Mouse (Mus musculus) hindbrain, embryonic 11.5 days (tissue): ENCODE data around the gene Mta2. TPM values are rescaled to one million over a fixed set of nuclear protein-coding genes. Genes with fewer than 3 reads are reported as not detected.

Source experiments
- ATAC-seq: fragments of 200-750 bp; cut with Nextera tagmentation; 2 replicates; pipeline ENCODE4 v1.8.0; 2017; ENCODE audit warnings: mild to moderate bottlenecking, moderate TSS enrichment, moderate library complexity; ENCODE audit not compliant: low FRiP score
- DNase-seq: peaks from one replicate; pipeline ENCODE4 v3.0.0-alpha.2; 2015; ENCODE audit warnings: low spot score
- H3K27ac ChIP-seq: fragments of 300-500 bp; sonication (generic); 2 replicates; pipeline ENCODE4 v1.5.1; 2014; ENCODE audit warnings: mild to moderate bottlenecking, low read depth, low read length
- H3K27me3 ChIP-seq: fragments of 300-500 bp; sonication (generic); 2 replicates; pipeline ENCODE4 v1.6.1; 2014; ENCODE audit warnings: mild to moderate bottlenecking, low read length, moderate library complexity, mixed read lengths; ENCODE audit not compliant: control insufficient read depth, insufficient read depth
- H3K36me3 ChIP-seq: fragments of 300-500 bp; sonication (generic); 2 replicates; pipeline ENCODE4 v1.6.1; 2014; ENCODE audit warnings: mild to moderate bottlenecking, low read length, moderate library complexity, mixed read lengths; ENCODE audit not compliant: control insufficient read depth, insufficient read depth
- H3K4me1 ChIP-seq: fragments of 300-500 bp; sonication (generic); replicated peaks from 2 replicates; pipeline ENCODE4 v1.6.1; 2014; ENCODE audit warnings: low read length, mixed read lengths; ENCODE audit not compliant: control insufficient read depth, insufficient read depth
- H3K4me2 ChIP-seq: fragments of 300-500 bp; sonication (generic); replicated peaks from 2 replicates; pipeline ENCODE4 v1.6.1; 2014; ENCODE audit warnings: mild to moderate bottlenecking, low read depth, low read length
- H3K4me3 ChIP-seq: fragments of 300-500 bp; sonication (generic); 2 replicates; pipeline ENCODE4 v1.5.1; 2014; ENCODE audit warnings: low read depth, low read length
- H3K9ac ChIP-seq: fragments of 300-500 bp; sonication (generic); 2 replicates; pipeline ENCODE4 v1.6.1; 2014; ENCODE audit warnings: low read depth, low read length
- H3K9me3 ChIP-seq: fragments of 300-500 bp; sonication (generic); 2 replicates; pipeline ENCODE4 v1.6.1; 2016; ENCODE audit warnings: low read length; ENCODE audit not compliant: control insufficient read depth
- WGBS: fragments of 180-500 bp; shearing (Covaris S2); extraction: QIAGEN DNeasy Blood & Tissue Kit; methylation state at CpG from one replicate; pipeline ENCODE4 v1.1.7; 2014; 5-methylcytosine and 5-hydroxymethylcytosine counted together
- polyA plus RNA-seq: library from polyadenylated mRNA; unstranded; fragments of >200 nt; fragmentation: Nextera tagmentation; extraction: Ambion mirVana; gene quantifications from 2 replicates; pipeline ENCODE4 v1.2.1, GENCODE M21; 2014

Mta2 gene
- polyA plus RNA-seq, 1 experiment from 2014 or later = 45.6 TPM

GRCm38 (mm10) chr19:8921741-8922140 lies 19.9 kb upstream of the Mta2 start:
- Histone ChIP-seq H3K4me1 (no peaks in the 10 kb centered on the region; the same call in 1 of the 2 replicates), H3K4me3 (no peak overlapping the region), H3K27ac (no peak overlapping the region), H3K4me2 (peak overlapping the region; percentile 74), H3K36me3 (no peaks in the 10 kb centered on the region), H3K9me3 (no peaks in the 10 kb centered on the region), H3K27me3 (no peaks in the 10 kb centered on the region), H3K9ac (0 out of 2 replicates have a peak overlapping the region, but pooled peaks have one; percentile 4)
- no peak for ATAC-seq
- no peak for DNase-seq
- 73% methylated on average over 9 of the region's 9 CpGs for WGBS

GRCm38 (mm10) chr19:8926766-8927165 lies 14.9 kb upstream of the Mta2 start:
- Histone ChIP-seq H3K4me1 (no peaks in the 10 kb centered on the region), H3K36me3 (no peaks in the 10 kb centered on the region), H3K27me3 (no peaks in the 10 kb centered on the region), H3K4me2 (no peak overlapping the region), H3K4me3 (no peak overlapping the region), H3K9me3 (no peaks in the 10 kb centered on the region), H3K27ac (no peak overlapping the region), H3K9ac (no peak overlapping the region)
- 82% methylated on average over 2 of the region's 2 CpGs for WGBS
- DNase-seq (no peak), ATAC-seq (no peak)

GRCm38 (mm10) chr19:8927891-8928525 lies 13.7 kb upstream of the Mta2 start:
- H3K9ac ChIP-seq = no peak overlapping the region
- H3K36me3 ChIP-seq = no peaks in the 10 kb centered on the region
- H3K27ac ChIP-seq = no peak overlapping the region
- no peaks in the 10 kb centered on the region for H3K9me3 ChIP-seq
- no peak overlapping the region for H3K4me2 ChIP-seq
- WGBS = 90% methylated on average over 12 of the region's 12 CpGs
- no peak overlapping the region for H3K4me3 ChIP-seq
- no peak for DNase-seq
- no peaks in the 10 kb centered on the region for H3K27me3 ChIP-seq
- H3K4me1 ChIP-seq = no peaks in the 10 kb centered on the region
- no peak for ATAC-seq

DNA sequence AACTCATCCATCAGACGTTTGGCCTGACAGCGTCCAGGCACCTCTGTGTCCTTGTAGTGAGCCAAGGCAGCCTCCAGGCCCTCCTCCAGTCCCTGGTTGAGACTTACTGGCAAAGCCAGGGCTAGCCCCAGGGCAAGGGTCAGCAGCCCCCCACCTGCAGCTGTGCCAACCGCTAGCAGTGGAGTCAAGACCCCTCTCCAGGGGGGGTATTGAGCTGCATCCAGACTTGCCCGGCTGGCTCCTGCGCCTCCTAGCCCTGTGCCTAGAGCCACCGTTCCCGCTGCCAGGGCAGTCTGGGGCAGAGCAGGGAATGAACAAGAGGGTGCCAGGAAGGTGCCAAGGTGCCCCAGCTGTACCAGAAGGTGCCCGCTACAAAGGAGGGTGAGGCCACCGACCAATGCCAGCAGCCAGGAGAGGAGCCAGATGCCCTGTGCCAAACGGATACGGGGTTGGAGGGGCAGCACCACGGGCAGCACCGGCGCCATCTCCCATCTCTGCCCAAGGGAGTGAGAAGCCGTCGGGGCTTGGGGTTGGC lies 12.9 kb upstream of the Mta2 start:
- Histone ChIP-seq H3K4me1 (no peaks in the 10 kb centered on the region), H3K36me3 (no peaks in the 10 kb centered on the region), H3K4me3 (peak overlapping the region; percentile 48), H3K9me3 (no peaks in the 10 kb centered on the region), H3K9ac (peak overlapping the region; percentile 64; the same call in 1 of the 2 replicates), H3K4me2 (peak overlapping the region; percentile 70), H3K27ac (no peak overlapping the region), H3K27me3 (no peaks in the 10 kb centered on the region)
- ATAC-seq (peak; percentile 34), DNase-seq (no peak)
- 16% methylated on average over 16 of the region's 16 CpGs for WGBS

- no peaks in the 10 kb centered on the region for H3K9me3 ChIP-seq
- H3K4me3 ChIP-seq = peak within 1 kb of the TSS; percentile 48
- no peak within 1 kb of the TSS; the same call in 1 of the 2 replicates for H3K27ac ChIP-seq
- no peaks in the 10 kb centered on the region for H3K27me3 ChIP-seq
- H3K4me2 ChIP-seq = peak within 1 kb of the TSS; percentile 70
- H3K9ac ChIP-seq = peak within 1 kb of the TSS; percentile 64
- WGBS = under 1% methylated on average over 44 of the region's 74 CpGs
- ATAC-seq (peak; percentile 82), DNase-seq (peak; percentile 76)
- H3K36me3 ChIP-seq = no peaks in the 10 kb centered on the region
- no peaks in the 10 kb centered on the region for H3K4me1 ChIP-seq
Measured at GRCm38 (mm10) chr19:8929224-8930088, 12.2 kb upstream of the Mta2 start, which contains the start of the genes Rom1 and Eml3. Gene Rom1 (minus strand): TSS chr19:8929356. Gene Eml3 (plus strand): TSS chr19:8929552.

DNA sequence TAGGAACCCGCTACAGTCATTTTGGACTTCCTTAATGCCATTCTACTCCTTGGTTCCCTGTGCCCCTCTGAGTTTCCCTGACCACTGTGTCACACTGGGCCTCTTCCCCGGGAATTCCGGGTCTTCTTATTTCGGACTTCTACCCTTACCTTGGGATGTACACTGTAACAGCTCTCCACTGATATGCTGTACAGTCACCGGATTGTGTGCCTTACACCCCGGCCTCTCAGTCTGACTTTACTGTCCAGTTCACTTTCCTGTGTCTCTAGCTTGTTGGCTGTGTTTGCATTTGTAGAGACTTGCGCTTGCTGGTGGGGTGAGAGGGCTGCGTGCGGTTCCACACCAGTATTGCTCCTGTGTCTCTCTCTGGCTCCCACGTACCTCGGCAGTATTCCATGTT lies 11.6 kb upstream of the Mta2 start:
- H3K9ac ChIP-seq = peak overlapping the region; percentile 64
- no peaks in the 10 kb centered on the region for H3K9me3 ChIP-seq
- no peaks in the 10 kb centered on the region for H3K27me3 ChIP-seq
- H3K4me2 ChIP-seq = peak overlapping the region; percentile 70
- WGBS = 19% methylated on average over 11 of the region's 11 CpGs
- no peaks in the 10 kb centered on the region for H3K4me1 ChIP-seq
- peak overlapping the region; percentile 48 for H3K4me3 ChIP-seq
- DNase-seq = no peak
- no peak overlapping the region for H3K27ac ChIP-seq
- no peaks in the 10 kb centered on the region for H3K36me3 ChIP-seq
- ATAC-seq = peak; percentile 17; the same call in 1 of the 2 replicates

GRCm38 (mm10) chr19:8930771-8931170 lies 10.9 kb upstream of the Mta2 start:
- Histone ChIP-seq H3K36me3 (no peaks in the 10 kb centered on the region), H3K4me3 (no peak overlapping the region), H3K4me2 (no peak overlapping the region), H3K27me3 (no peaks in the 10 kb centered on the region), H3K9me3 (no peaks in the 10 kb centered on the region), H3K4me1 (no peaks in the 10 kb centered on the region), H3K27ac (no peak overlapping the region), H3K9ac (no peak overlapping the region; the same call in 1 of the 2 replicates)
- 90% methylated on average over 7 of the region's 7 CpGs for WGBS
- DNase-seq = no peak
- no peak for ATAC-seq

GRCm38 (mm10) chr19:8936736-8937135 lies 4.9 kb upstream of the Mta2 start:
- H3K27me3 ChIP-seq = no peaks in the 10 kb centered on the region
- peaks cover 6% of the 10 kb centered on the region; the same call in 1 of the 2 replicates for H3K4me1 ChIP-seq
- no peak overlapping the region for H3K4me2 ChIP-seq
- no peak overlapping the region for H3K27ac ChIP-seq
- H3K4me3 ChIP-seq = no peak overlapping the region
- H3K36me3 ChIP-seq = no peaks in the 10 kb centered on the region
- H3K9ac ChIP-seq = no peak overlapping the region
- no peak for DNase-seq
- ATAC-seq = no peak
- 96% methylated on average over 2 of the region's 2 CpGs for WGBS
- H3K9me3 ChIP-seq = no peaks in the 10 kb centered on the region
